Mouse (Mus musculus): Measurements from ENCODE around the gene Hus1. TPM values are rescaled to one million over a fixed set of nuclear protein-coding genes. Genes with fewer than 3 reads are reported as not detected.
A peak's percentile ranks its signal among the peaks of the same experiment; 100 is the strongest.

The Hus1 gene
- polyA plus RNA-seq, 1 experiment = 12.0 TPM

GRCm38 (mm10) chr11:9025211-9025610 is 14.2 kb upstream of the Hus1 start:
- no peak for DNase-seq (ENCODE audit: low read depth)
- TF ChIP-seq POLR2A (IDR thresholded peaks at IDR 0.05; ENCODE audit: borderline replicate concordance, extremely low read depth, insufficient read depth, insufficient read length, poor library complexity, severe bottlenecking) (no peak), CTCF (IDR thresholded peaks at IDR 0.05; ENCODE audit: borderline replicate concordance, extremely low read depth, insufficient read depth, insufficient read length) (no peak)

- no peak for DNase-seq (ENCODE audit: low read depth)
- TF ChIP-seq CTCF (IDR thresholded peaks at IDR 0.05; ENCODE audit: borderline replicate concordance, extremely low read depth, insufficient read depth, insufficient read length) (no peak), POLR2A (IDR thresholded peaks at IDR 0.05; ENCODE audit: borderline replicate concordance, extremely low read depth, insufficient read depth, insufficient read length, poor library complexity, severe bottlenecking) (no peak)
Observed at GRCm38 (mm10) chr11:9024782-9025181, 13.8 kb upstream of the Hus1 start.

GRCm38 (mm10) chr11:9020207-9020606 is 9.2 kb upstream of the Hus1 start:
- no peak for DNase-seq (ENCODE audit: low read depth)
- TF ChIP-seq POLR2A (IDR thresholded peaks at IDR 0.05; ENCODE audit: borderline replicate concordance, extremely low read depth, insufficient read depth, insufficient read length, poor library complexity, severe bottlenecking) (no peak), CTCF (IDR thresholded peaks at IDR 0.05; ENCODE audit: borderline replicate concordance, extremely low read depth, insufficient read depth, insufficient read length) (no peak)

- no peak for DNase-seq (ENCODE audit: low read depth)
- TF ChIP-seq POLR2A (IDR thresholded peaks at IDR 0.05; ENCODE audit: borderline replicate concordance, extremely low read depth, insufficient read depth, insufficient read length, poor library complexity, severe bottlenecking) = no peak
- TF ChIP-seq CTCF (IDR thresholded peaks at IDR 0.05; ENCODE audit: borderline replicate concordance, extremely low read depth, insufficient read depth, insufficient read length) = no peak
Observed at GRCm38 (mm10) chr11:9018491-9019267, 7.7 kb upstream of the Hus1 start.

- TF ChIP-seq CTCF (IDR thresholded peaks at IDR 0.05; ENCODE audit: borderline replicate concordance, extremely low read depth, insufficient read depth, insufficient read length) = no peak
- no peak for TF ChIP-seq POLR2A (IDR thresholded peaks at IDR 0.05; ENCODE audit: borderline replicate concordance, extremely low read depth, insufficient read depth, insufficient read length, poor library complexity, severe bottlenecking)
- DNase-seq (ENCODE audit: low read depth) = no peak
Observed at GRCm38 (mm10) chr11:9014740-9015139, 3.7 kb upstream of the Hus1 start.

GRCm38 (mm10) chr11:9011348-9011747 is 357 bp upstream of the Hus1 start:
- DNase-seq (ENCODE audit: low read depth) = peak; percentile 62
- no peak for TF ChIP-seq CTCF (IDR thresholded peaks at IDR 0.05; ENCODE audit: borderline replicate concordance, extremely low read depth, insufficient read depth, insufficient read length)
- no peak for TF ChIP-seq POLR2A (IDR thresholded peaks at IDR 0.05; ENCODE audit: borderline replicate concordance, extremely low read depth, insufficient read depth, insufficient read length, poor library complexity, severe bottlenecking)

- DNase-seq (ENCODE audit: low read depth) = no peak
- TF ChIP-seq POLR2A (IDR thresholded peaks at IDR 0.05; ENCODE audit: borderline replicate concordance, extremely low read depth, insufficient read depth, insufficient read length, poor library complexity, severe bottlenecking) (no peak), CTCF (IDR thresholded peaks at IDR 0.05; ENCODE audit: borderline replicate concordance, extremely low read depth, insufficient read depth, insufficient read length) (0 out of 2 replicates have a peak, but pooled peaks have one; percentile 0)
Observed at GRCm38 (mm10) chr11:9010416-9010815, 575 bp downstream of the Hus1 start.

- DNase-seq (ENCODE audit: low read depth) = no peak
- no peak for TF ChIP-seq POLR2A (IDR thresholded peaks at IDR 0.05; ENCODE audit: borderline replicate concordance, extremely low read depth, insufficient read depth, insufficient read length, poor library complexity, severe bottlenecking)
- no peak for TF ChIP-seq CTCF (IDR thresholded peaks at IDR 0.05; ENCODE audit: borderline replicate concordance, extremely low read depth, insufficient read depth, insufficient read length)
Observed at GRCm38 (mm10) chr11:9008761-9009160, 2.2 kb downstream of the Hus1 start.

GRCm38 (mm10) chr11:8988084-8988483 is 22.9 kb downstream of the Hus1 start:
- TF ChIP-seq POLR2A (IDR thresholded peaks at IDR 0.05; ENCODE audit: borderline replicate concordance, extremely low read depth, insufficient read depth, insufficient read length, poor library complexity, severe bottlenecking) (no peak), CTCF (IDR thresholded peaks at IDR 0.05; ENCODE audit: borderline replicate concordance, extremely low read depth, insufficient read depth, insufficient read length) (no peak)
- no peak for DNase-seq (ENCODE audit: low read depth)

GRCm38 (mm10) chr11:8986058-8986457 is 24.9 kb downstream of the Hus1 start:
- DNase-seq (ENCODE audit: low read depth) = no peak
- TF ChIP-seq POLR2A (IDR thresholded peaks at IDR 0.05; ENCODE audit: borderline replicate concordance, extremely low read depth, insufficient read depth, insufficient read length, poor library complexity, severe bottlenecking) (no peak), CTCF (IDR thresholded peaks at IDR 0.05; ENCODE audit: borderline replicate concordance, extremely low read depth, insufficient read depth, insufficient read length) (no peak)

GRCm38 (mm10) chr11:8983237-8983861 is 27.6 kb downstream of the Hus1 start:
- TF ChIP-seq POLR2A (IDR thresholded peaks at IDR 0.05; ENCODE audit: borderline replicate concordance, extremely low read depth, insufficient read depth, insufficient read length, poor library complexity, severe bottlenecking) (no peak), CTCF (IDR thresholded peaks at IDR 0.05; ENCODE audit: borderline replicate concordance, extremely low read depth, insufficient read depth, insufficient read length) (peak; percentile 78; the same call in 1 of the 2 replicates)

More at GRCm38 (mm10) chr11:8983237-8983861, 27.6 kb downstream of the Hus1 start:
- peak; percentile 91 for DNase-seq (ENCODE audit: low read depth)

Measured in brain, embryonic 14.5 days (tissue).